Mouse (Mus musculus) liver, embryonic 16.5 days (tissue): ENCODE data around the gene Magi1. TPM values are rescaled to one million over a fixed set of nuclear protein-coding genes. Genes with fewer than 3 reads are reported as not detected.

Source experiments
- ATAC-seq: fragments of 200-750 bp; cut with Nextera tagmentation; 2 replicates; pipeline ENCODE4 v1.8.0; 2017; ENCODE audit warnings: low read depth, mild to moderate bottlenecking, moderate number of reproducible peaks, moderate library complexity
- H3K27ac ChIP-seq: fragments of 300-500 bp; sonication (generic); 2 replicates; pipeline ENCODE4 v1.5.1; 2014; ENCODE audit warnings: mild to moderate bottlenecking, low read length
- H3K27me3 ChIP-seq: fragments of 300-500 bp; sonication (generic); 2 replicates; pipeline ENCODE4 v1.6.1; 2014; ENCODE audit warnings: low read depth, low read length, mixed read lengths; ENCODE audit not compliant: control insufficient read depth, insufficient read depth
- H3K36me3 ChIP-seq: fragments of 300-500 bp; sonication (generic); 2 replicates; pipeline ENCODE4 v1.6.1; 2014; ENCODE audit warnings: mild to moderate bottlenecking; ENCODE audit not compliant: control insufficient read depth, insufficient read depth
- H3K4me1 ChIP-seq: fragments of 300-500 bp; sonication (generic); 2 replicates; pipeline ENCODE4 v1.6.1; 2014; ENCODE audit warnings: low read depth, low read length, mixed read lengths; ENCODE audit not compliant: control insufficient read depth
- H3K4me2 ChIP-seq: fragments of 300-500 bp; sonication (generic); 2 replicates; pipeline ENCODE4 v1.6.1; 2014; ENCODE audit warnings: low read depth, low read length, mixed read lengths
- H3K4me3 ChIP-seq: fragments of 300-500 bp; sonication (generic); 2 replicates; pipeline ENCODE4 v1.5.1; 2014; ENCODE audit warnings: low read depth, mild to moderate bottlenecking, low read length
- H3K9ac ChIP-seq: fragments of 300-500 bp; sonication (generic); 2 replicates; pipeline ENCODE4 v1.6.1; 2014; ENCODE audit warnings: low read depth, low read length
- H3K9me3 ChIP-seq: fragments of 300-500 bp; sonication (generic); replicated peaks from 2 replicates; pipeline ENCODE4 v1.6.1; 2016; ENCODE audit warnings: low read length; ENCODE audit not compliant: control insufficient read depth
- WGBS: fragments of 180-500 bp; shearing (Covaris S2); extraction: QIAGEN DNeasy Blood & Tissue Kit; methylation state at CpG from one replicate; pipeline ENCODE4 v1.1.7; 2014; ENCODE audit not compliant: insufficient replicate concordance; 5-methylcytosine and 5-hydroxymethylcytosine counted together
- polyA plus RNA-seq: library from polyadenylated mRNA; unstranded; fragments of >200 nt; fragmentation: Nextera tagmentation; extraction: Ambion mirVana; gene quantifications from 2 replicates; pipeline ENCODE4 v1.2.1, GENCODE M21; 2015

Gene Magi1
- polyA plus RNA-seq, 1 experiment from 2014 or later = 1.3 TPM

DNA sequence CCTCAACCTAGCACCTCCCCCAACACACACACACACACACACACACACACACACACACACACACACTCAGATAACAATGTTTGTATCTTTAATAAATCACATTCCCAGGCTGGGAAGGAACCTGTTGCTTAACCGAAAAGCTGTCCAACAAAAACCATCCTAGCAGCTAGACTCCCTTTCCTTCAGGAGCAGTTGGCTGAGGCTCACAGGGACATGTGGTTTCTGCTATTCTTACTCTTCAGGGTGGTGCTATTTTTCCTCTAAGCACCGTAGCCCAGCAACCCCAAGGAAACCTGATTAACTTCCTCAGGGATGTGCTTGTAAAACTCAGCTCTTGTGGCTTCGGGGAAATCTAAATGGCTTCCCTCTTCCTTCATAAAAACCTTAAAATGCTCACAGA lies 57.9 kb downstream of the Magi1 start:
- no peak overlapping the region for H3K27ac ChIP-seq
- H3K9ac ChIP-seq = no peak overlapping the region
- H3K4me2 ChIP-seq = no peak overlapping the region
- H3K4me3 ChIP-seq = no peak overlapping the region
- H3K9me3 ChIP-seq = no peaks in the 10 kb centered on the region
- 24% methylated on average over 3 of the region's 3 CpGs for WGBS
- H3K4me1 ChIP-seq = no peaks in the 10 kb centered on the region; the same call in none of the 2 replicates
- H3K36me3 ChIP-seq = no peaks in the 10 kb centered on the region
- no peaks in the 10 kb centered on the region for H3K27me3 ChIP-seq
- ATAC-seq = no peak

DNA sequence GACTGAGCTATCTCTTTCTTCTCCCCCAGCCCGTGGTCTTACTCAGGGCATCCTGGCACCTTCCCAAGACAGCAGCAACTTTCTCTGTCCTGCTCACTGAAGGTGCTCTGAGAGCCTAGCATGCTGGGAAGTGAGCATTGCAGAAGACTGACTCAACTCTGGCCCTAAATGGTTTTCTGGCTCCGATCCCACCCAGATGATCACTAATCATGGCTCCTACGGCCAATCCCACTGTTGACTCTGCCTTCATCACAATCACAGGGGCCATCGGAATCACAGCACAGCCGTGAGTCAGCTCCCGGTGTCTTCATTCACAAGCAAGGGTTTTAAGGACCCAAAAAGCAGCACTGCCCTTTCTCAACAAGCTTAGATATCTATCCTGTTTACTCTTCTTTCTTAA lies 58.6 kb downstream of the Magi1 start:
- WGBS = 59% methylated on average over 6 of the region's 6 CpGs
- Histone ChIP-seq H3K9ac (no peak overlapping the region), H3K27me3 (no peaks in the 10 kb centered on the region), H3K36me3 (no peaks in the 10 kb centered on the region), H3K4me1 (no peaks in the 10 kb centered on the region; the same call in 1 of the 2 replicates), H3K4me2 (no peak overlapping the region), H3K27ac (no peak overlapping the region), H3K4me3 (no peak overlapping the region), H3K9me3 (no peaks in the 10 kb centered on the region)
- ATAC-seq = no peak

DNA sequence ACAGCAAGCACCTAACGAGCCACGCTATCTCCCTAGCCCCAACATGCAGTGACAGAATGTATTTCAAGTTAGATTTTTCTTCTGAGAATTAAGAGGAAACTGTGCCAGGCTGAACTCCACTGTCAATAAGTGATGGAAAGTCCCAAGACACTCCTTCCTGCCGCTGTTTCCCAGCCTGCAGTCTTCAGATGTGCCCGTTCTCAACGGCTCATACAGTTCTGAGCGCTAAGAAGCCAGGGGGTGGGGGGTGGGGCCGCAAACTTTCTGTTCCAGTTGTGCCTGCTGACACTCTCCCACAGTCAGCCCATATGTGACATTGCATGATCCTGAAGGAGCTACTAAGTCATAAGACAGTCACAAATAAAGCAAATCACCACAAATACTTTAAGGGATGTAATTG lies 61.5 kb downstream of the Magi1 start:
- Histone ChIP-seq H3K9ac (no peak overlapping the region), H3K4me1 (no peaks in the 10 kb centered on the region; the same call in 1 of the 2 replicates), H3K27ac (no peak overlapping the region), H3K9me3 (no peaks in the 10 kb centered on the region), H3K27me3 (no peaks in the 10 kb centered on the region), H3K4me2 (no peak overlapping the region), H3K4me3 (no peak overlapping the region), H3K36me3 (no peaks in the 10 kb centered on the region)
- ATAC-seq = no peak
- 33% methylated on average over 7 of the region's 7 CpGs for WGBS

DNA sequence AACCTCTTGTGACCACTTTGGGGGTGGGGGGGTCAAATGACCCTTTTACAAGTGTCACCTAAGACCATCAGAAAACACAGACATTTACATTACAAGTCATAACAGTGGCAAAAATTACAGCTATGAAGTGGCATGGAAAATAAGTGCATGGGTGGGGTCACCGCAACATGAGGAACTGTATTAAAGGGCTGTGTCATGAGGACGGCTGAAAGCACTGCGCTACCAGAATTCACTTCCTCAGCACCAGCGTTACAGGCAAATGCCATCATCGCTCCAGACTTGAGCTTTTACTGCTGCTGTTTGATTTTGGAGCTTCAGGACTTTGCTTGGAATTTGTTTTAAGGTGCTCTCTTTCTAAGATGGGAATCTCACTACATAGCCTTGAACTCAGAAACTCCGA lies 62.0 kb downstream of the Magi1 start:
- no peak overlapping the region for H3K27ac ChIP-seq
- no peaks in the 10 kb centered on the region for H3K27me3 ChIP-seq
- 63% methylated on average over 6 of the region's 6 CpGs for WGBS
- no peak overlapping the region for H3K9ac ChIP-seq
- no peaks in the 10 kb centered on the region for H3K36me3 ChIP-seq
- no peaks in the 10 kb centered on the region for H3K9me3 ChIP-seq
- no peak overlapping the region for H3K4me2 ChIP-seq
- H3K4me1 ChIP-seq = no peaks in the 10 kb centered on the region; the same call in 1 of the 2 replicates
- H3K4me3 ChIP-seq = no peak overlapping the region
- ATAC-seq = no peak

DNA sequence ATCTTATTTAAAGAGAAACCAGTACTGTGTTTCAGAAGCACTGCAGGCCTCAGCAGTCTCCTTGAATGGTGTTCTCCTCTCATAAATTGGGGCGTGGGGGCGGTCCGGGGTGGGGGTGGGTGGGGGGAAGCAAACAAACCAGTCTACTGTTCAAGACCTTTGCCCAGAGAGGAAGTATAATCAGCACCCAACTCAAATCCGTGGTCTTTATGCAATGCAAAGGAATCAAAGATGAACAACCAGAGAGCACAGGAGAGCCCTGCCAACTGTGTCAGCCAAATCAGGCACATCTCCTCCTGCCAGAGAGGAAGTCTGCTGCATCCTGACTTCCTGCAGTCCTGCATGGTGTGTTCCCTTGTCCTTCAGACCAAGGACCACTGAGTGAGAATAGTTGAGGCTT lies 65.6 kb downstream of the Magi1 start:
- no peak overlapping the region for H3K4me2 ChIP-seq
- H3K4me1 ChIP-seq = no peaks in the 10 kb centered on the region; the same call in 1 of the 2 replicates
- H3K9me3 ChIP-seq = no peaks in the 10 kb centered on the region
- H3K27ac ChIP-seq = no peak overlapping the region
- ATAC-seq = no peak
- no peaks in the 10 kb centered on the region for H3K27me3 ChIP-seq
- H3K4me3 ChIP-seq = no peak overlapping the region
- 37% methylated on average over 4 of the region's 4 CpGs for WGBS
- no peak overlapping the region for H3K9ac ChIP-seq
- no peaks in the 10 kb centered on the region for H3K36me3 ChIP-seq

DNA sequence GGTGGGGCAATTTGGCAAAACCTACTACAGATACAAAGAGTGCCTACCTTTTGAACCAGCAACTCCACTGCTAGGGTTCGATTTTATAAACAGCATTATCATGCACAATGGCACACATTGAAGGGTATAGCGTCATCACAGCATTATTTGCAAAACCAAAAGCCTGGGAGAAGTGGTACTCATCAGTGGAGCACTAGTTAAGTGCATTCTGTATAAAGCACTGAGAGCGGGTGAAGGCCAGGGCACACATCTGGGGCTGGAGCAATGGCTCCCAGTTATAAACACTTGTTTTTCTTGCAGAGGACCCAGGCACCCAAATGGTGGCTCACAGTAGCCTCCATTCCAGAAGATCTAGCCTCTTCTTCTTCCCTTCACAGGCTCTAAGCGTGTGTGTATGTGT lies 67.9 kb downstream of the Magi1 start:
- Histone ChIP-seq H3K27me3 (no peaks in the 10 kb centered on the region), H3K9me3 (no peaks in the 10 kb centered on the region), H3K4me1 (no peaks in the 10 kb centered on the region; the same call in 1 of the 2 replicates), H3K9ac (no peak overlapping the region), H3K4me2 (no peak overlapping the region), H3K36me3 (no peaks in the 10 kb centered on the region), H3K4me3 (no peak overlapping the region), H3K27ac (no peak overlapping the region)
- 73% methylated on average over 4 of the region's 4 CpGs for WGBS
- no peak for ATAC-seq

DNA sequence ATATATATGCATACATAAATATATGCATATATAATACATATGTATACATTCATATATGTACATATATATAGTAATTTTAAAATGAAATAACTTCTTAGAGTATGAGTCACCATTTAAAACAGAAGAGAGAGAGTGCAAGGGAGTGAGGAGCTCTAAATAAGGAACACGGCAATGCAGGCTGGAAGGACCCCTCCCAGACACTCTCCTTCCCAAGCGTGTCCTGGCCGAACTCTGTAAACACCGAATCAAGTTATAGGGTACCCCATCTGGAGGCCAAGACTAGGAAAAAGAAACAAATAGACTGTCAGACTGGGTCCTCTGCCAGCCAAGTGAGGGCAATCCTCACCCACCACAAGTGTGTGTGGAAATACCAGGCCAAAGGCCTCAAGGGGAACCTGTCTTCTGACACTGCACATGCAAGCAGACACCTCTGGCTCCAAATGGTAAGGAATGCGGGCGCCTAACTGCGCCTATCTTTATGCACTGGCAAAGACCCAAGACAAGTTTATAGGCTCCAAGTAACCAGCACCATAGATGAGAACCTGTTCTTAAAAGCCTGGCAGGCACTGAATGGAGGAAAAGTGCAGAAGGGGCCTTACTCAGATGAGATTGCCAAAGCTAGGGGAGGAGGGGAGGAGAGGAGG lies 68.7 kb downstream of the Magi1 start:
- Histone ChIP-seq H3K27ac (no peak overlapping the region), H3K4me2 (no peak overlapping the region), H3K9ac (no peak overlapping the region), H3K4me1 (no peaks in the 10 kb centered on the region; the same call in 1 of the 2 replicates), H3K4me3 (no peak overlapping the region), H3K27me3 (no peaks in the 10 kb centered on the region), H3K36me3 (no peaks in the 10 kb centered on the region), H3K9me3 (no peaks in the 10 kb centered on the region)
- 77% methylated on average over 7 of the region's 7 CpGs for WGBS
- ATAC-seq = no peak

DNA sequence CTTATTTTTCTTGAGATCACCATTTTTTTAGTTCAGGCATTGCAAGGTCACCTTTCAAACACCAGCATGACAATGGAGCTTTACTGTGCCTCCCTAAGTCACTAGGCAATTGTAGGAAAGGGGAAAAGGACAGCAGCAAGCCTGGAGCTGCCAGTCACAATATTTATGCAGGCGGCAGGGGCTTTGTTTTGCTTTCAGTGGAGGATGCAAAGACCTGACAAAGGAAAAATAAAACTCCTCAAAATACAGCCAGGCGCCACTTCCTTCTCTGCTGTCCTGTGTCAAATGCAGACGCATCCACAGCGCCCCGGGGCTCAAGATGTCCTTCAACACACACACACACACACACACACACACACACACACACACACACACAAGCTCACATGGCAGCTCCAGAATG lies 77.8 kb downstream of the Magi1 start:
- 19% methylated on average over 5 of the region's 5 CpGs for WGBS
- Histone ChIP-seq H3K27ac (no peak overlapping the region), H3K9ac (no peak overlapping the region), H3K9me3 (no peaks in the 10 kb centered on the region), H3K27me3 (no peaks in the 10 kb centered on the region), H3K4me1 (peaks cover 8% of the 10 kb centered on the region), H3K36me3 (no peaks in the 10 kb centered on the region), H3K4me3 (no peak overlapping the region), H3K4me2 (no peak overlapping the region)
- ATAC-seq = no peak

DNA sequence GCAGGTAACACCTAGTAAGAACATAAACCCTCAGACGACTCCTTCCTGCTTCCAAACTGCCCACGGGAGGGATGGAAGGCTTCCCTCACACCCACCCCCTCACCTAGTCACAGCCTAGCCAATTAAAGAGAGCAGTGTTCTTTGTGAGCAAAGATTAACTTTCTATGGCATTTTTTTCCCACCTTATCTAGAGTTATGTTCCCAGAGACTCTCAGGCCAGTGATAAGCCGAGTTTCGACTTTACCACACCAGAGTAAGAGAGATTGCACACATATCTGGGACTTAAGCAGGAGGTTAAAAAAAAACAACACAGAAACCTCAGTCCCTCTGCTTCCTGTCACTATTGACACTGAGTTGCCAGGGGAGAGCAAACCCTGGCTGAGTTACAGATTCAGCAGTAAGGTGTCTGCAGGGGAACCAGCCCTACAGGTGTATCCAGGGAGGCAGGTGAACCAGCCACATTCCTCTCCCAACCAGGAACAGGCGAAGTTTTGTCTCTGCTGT lies 80.0 kb downstream of the Magi1 start:
- Histone ChIP-seq H3K27ac (no peak overlapping the region), H3K4me1 (peaks cover 8% of the 10 kb centered on the region), H3K4me2 (no peak overlapping the region), H3K9ac (no peak overlapping the region), H3K9me3 (no peaks in the 10 kb centered on the region), H3K4me3 (no peak overlapping the region), H3K27me3 (no peaks in the 10 kb centered on the region), H3K36me3 (no peaks in the 10 kb centered on the region)
- ATAC-seq = no peak
- WGBS = 10% methylated on average over 5 of the region's 5 CpGs
